ENCODE assay signal across 8 mouse cellular contexts in genomic region chr5:98030902-98031641, GRCm38 (mm10). TPM values are rescaled to one million over a fixed set of nuclear protein-coding genes. Genes with fewer than 3 reads are reported as not detected.
A peak's percentile ranks its signal among the peaks of the same experiment; 100 is the strongest.
DNase-seq lines count a peak whose midpoint lies in the region; ATAC-seq and TF ChIP-seq lines count a peak whose summit lies in the region.

TSS of gene Antxr2 (minus strand) at chr5:98031043.

- no peak for TF ChIP-seq EP300 in liver, postnatal 0 days (IDR thresholded peaks at IDR 0.05; ENCODE audit: low read depth)

- TF ChIP-seq CTCF in liver, postnatal 0 days (IDR thresholded peaks at IDR 0.05; ENCODE audit: low read depth), result no peak

- H3K4me3 ChIP-seq in forebrain, embryonic 12.5 days (replicated peaks), result peak within 1 kb of the TSS; percentile 79
- peak within 1 kb of the TSS; percentile 78 to 87 for H3K4me3 ChIP-seq in heart, embryonic 14.5 days (ENCODE audit: control insufficient read depth in 1 of 2, insufficient read depth in 1 of 2, low read depth in 1 of 2, low read length in 2 of 2)
- peak within 1 kb of the TSS; percentile 90 for H3K4me3 ChIP-seq in kidney, embryonic 16.5 days (ENCODE audit: low read length)
- peak within 1 kb of the TSS; percentile 75 for H3K4me3 ChIP-seq in liver, postnatal 0 days (ENCODE audit: low read depth, low read length)
- peak within 1 kb of the TSS; percentile 68 for H3K4me3 ChIP-seq in neural tube, embryonic 11.5 days (ENCODE audit: low read depth, low read length)

- H3K27ac ChIP-seq in forebrain, embryonic 12.5 days, result peak within 1 kb of the TSS; percentile 75
- H3K27ac ChIP-seq in heart, embryonic 14.5 days (replicated peaks in 1 of 2; ENCODE audit: control insufficient read depth in 1 of 2, insufficient read depth in 1 of 2, low read depth in 2 of 2, low read length in 2 of 2), result peak within 1 kb of the TSS; percentile 89 to 97
- H3K27ac ChIP-seq in kidney, embryonic 16.5 days (ENCODE audit: low read length), result peak within 1 kb of the TSS; percentile 90
- peak within 1 kb of the TSS; percentile 82 for H3K27ac ChIP-seq in liver, postnatal 0 days (ENCODE audit: low read depth)
- H3K27ac ChIP-seq in neural tube, embryonic 11.5 days (ENCODE audit: low read depth, low read length), result peak within 1 kb of the TSS; percentile 74

- H3K9me3 ChIP-seq in forebrain, embryonic 12.5 days, result no peaks in the 10 kb centered on the region
- no peaks in the 10 kb centered on the region for H3K9me3 ChIP-seq in heart, embryonic 14.5 days (ENCODE audit: control insufficient read depth, low read length)
- no peaks in the 10 kb centered on the region for H3K9me3 ChIP-seq in kidney, embryonic 16.5 days (ENCODE audit: low read length)
- no peaks in the 10 kb centered on the region for H3K9me3 ChIP-seq in liver, postnatal 0 days (ENCODE audit: low read length)
- H3K9me3 ChIP-seq in neural tube, embryonic 11.5 days (ENCODE audit: control insufficient read depth, low read length), result no peaks in the 10 kb centered on the region

- DNase-seq in CD4-positive, CD25-positive, alpha-beta regulatory T cell, adult 2 months (ENCODE audit: low read depth, low spot score), result peak; percentile 68
- peak; percentile 77 for DNase-seq in adrenal gland, postnatal 25 days
- DNase-seq in liver, postnatal 0 days, result no peak
- DNase-seq in neural tube, embryonic 11.5 days (ENCODE audit: low spot score), result peak; percentile 59
- peak; percentile 66 for DNase-seq in thymus, postnatal 14 days

- 0 out of 2 replicates have a peak, but pooled peaks cover under 1% of the 10 kb centered on the region for H3K36me3 ChIP-seq in forebrain, embryonic 12.5 days (replicated peaks)
- H3K36me3 ChIP-seq in heart, embryonic 14.5 days (ENCODE audit: control insufficient read depth, insufficient read depth, low read length), result peaks cover 12% of the 10 kb centered on the region
- H3K36me3 ChIP-seq in kidney, embryonic 16.5 days (ENCODE audit: insufficient read depth, low read length), result peaks cover 5% of the 10 kb centered on the region; the same call in 1 of the 2 replicates
- no peaks in the 10 kb centered on the region for H3K36me3 ChIP-seq in liver, postnatal 0 days (replicated peaks; ENCODE audit: insufficient read depth, low read length)
- H3K36me3 ChIP-seq in neural tube, embryonic 11.5 days (ENCODE audit: control insufficient read depth, insufficient read depth, low read length), result no peaks in the 10 kb centered on the region

- WGBS in forebrain, embryonic 12.5 days, result 3% methylated on average over 58 of the region's 58 CpGs
- WGBS in heart, embryonic 14.5 days, result 2% methylated on average over 48 of the region's 58 CpGs
- WGBS in kidney, embryonic 16.5 days, result 2% methylated on average over 58 of the region's 58 CpGs
- 4% methylated on average over 53 of the region's 58 CpGs for WGBS in liver, postnatal 0 days (ENCODE audit: insufficient replicate concordance)
- WGBS in neural tube, embryonic 11.5 days, result 2% methylated on average over 57 of the region's 58 CpGs

- peak within 1 kb of the TSS; percentile 82 for H3K9ac ChIP-seq in forebrain, embryonic 12.5 days
- peak within 1 kb of the TSS; percentile 86 for H3K9ac ChIP-seq in heart, embryonic 14.5 days (ENCODE audit: low read length)
- H3K9ac ChIP-seq in kidney, embryonic 16.5 days (replicated peaks; ENCODE audit: low read length), result peak within 1 kb of the TSS; percentile 88
- peak within 1 kb of the TSS; percentile 81 for H3K9ac ChIP-seq in liver, postnatal 0 days (replicated peaks)
- peak within 1 kb of the TSS; percentile 82 for H3K9ac ChIP-seq in neural tube, embryonic 11.5 days (ENCODE audit: low read length)

- peaks cover 21% of the 10 kb centered on the region; the same call in 1 of the 2 replicates for H3K4me1 ChIP-seq in forebrain, embryonic 12.5 days
- H3K4me1 ChIP-seq in heart, embryonic 14.5 days (ENCODE audit: control insufficient read depth in 2 of 2, insufficient read depth in 2 of 2, low read length in 2 of 2), result peaks cover 3 to 10% of the 10 kb centered on the region in 2 experiments
- H3K4me1 ChIP-seq in kidney, embryonic 16.5 days (ENCODE audit: insufficient read depth, low read length), result peaks cover 28% of the 10 kb centered on the region
- peaks cover 2% of the 10 kb centered on the region; the same call in 1 of the 2 replicates for H3K4me1 ChIP-seq in liver, postnatal 0 days (ENCODE audit: insufficient read depth)
- H3K4me1 ChIP-seq in neural tube, embryonic 11.5 days (ENCODE audit: control insufficient read depth, insufficient read depth, low read length), result peaks cover 7% of the 10 kb centered on the region; the same call in 1 of the 2 replicates

- peak within 1 kb of the TSS; percentile 81 for H3K4me2 ChIP-seq in forebrain, embryonic 12.5 days
- H3K4me2 ChIP-seq in heart, embryonic 14.5 days (ENCODE audit: low read length), result peak within 1 kb of the TSS; percentile 71
- peak within 1 kb of the TSS; percentile 57 for H3K4me2 ChIP-seq in kidney, embryonic 16.5 days (replicated peaks; ENCODE audit: low read depth, low read length)
- H3K4me2 ChIP-seq in liver, postnatal 0 days (ENCODE audit: low read depth, low read length), result peak within 1 kb of the TSS; percentile 83
- H3K4me2 ChIP-seq in neural tube, embryonic 11.5 days (ENCODE audit: low read depth), result peak within 1 kb of the TSS; percentile 66

- peak; percentile 73 for ATAC-seq in forebrain, embryonic 12.5 days (ENCODE audit: low FRiP score)
- ATAC-seq in heart, embryonic 14.5 days (ENCODE audit: insufficient number of reproducible peaks, insufficient read depth, low FRiP score, low read depth), result peak; percentile 62
- ATAC-seq in kidney, embryonic 16.5 days (ENCODE audit: low FRiP score, low TSS enrichment), result peak; percentile 78
- ATAC-seq in liver, postnatal 0 days, result peak; percentile 51
- peak; percentile 70 for ATAC-seq in neural tube, embryonic 11.5 days (ENCODE audit: insufficient read depth, low FRiP score, low TSS enrichment)

- H3K27me3 ChIP-seq in forebrain, embryonic 12.5 days, result no peaks in the 10 kb centered on the region
- H3K27me3 ChIP-seq in heart, embryonic 14.5 days (ENCODE audit: control insufficient read depth, insufficient read depth, low read length), result no peaks in the 10 kb centered on the region
- no peaks in the 10 kb centered on the region for H3K27me3 ChIP-seq in kidney, embryonic 16.5 days (ENCODE audit: insufficient read depth, low read length)
- H3K27me3 ChIP-seq in liver, postnatal 0 days (ENCODE audit: insufficient read depth, low read length), result no peaks in the 10 kb centered on the region
- H3K27me3 ChIP-seq in neural tube, embryonic 11.5 days (ENCODE audit: control insufficient read depth, insufficient read depth, low read length), result no peaks in the 10 kb centered on the region

RNA-seq across cellular contexts. Expression of gene Antxr2, which starts in this region (rescaled TPM):
- total RNA-seq in adrenal gland, postnatal 25 days (2021), result 36.8 and 49.5 TPM in 2 replicates
- polyA plus RNA-seq in forebrain, embryonic 12.5 days (2016; fragmentation: Nextera tagmentation; extraction: Ambion mirVana), result 9.2 and 9.5 TPM in 2 replicates
- polyA plus RNA-seq in heart, embryonic 14.5 days (2014; fragmentation: Nextera tagmentation; extraction: Ambion mirVana), result 68.2 and 76.9 TPM in 2 replicates
- polyA plus RNA-seq in kidney, embryonic 16.5 days (2015; fragmentation: Nextera tagmentation; extraction: Ambion mirVana), result 16.8 and 21.9 TPM in 2 replicates
- polyA plus RNA-seq in liver, postnatal 0 days (2015; fragmentation: Nextera tagmentation; extraction: Ambion mirVana), result 4.6 and 5.8 TPM in 2 replicates
- polyA plus RNA-seq in neural tube, embryonic 11.5 days (2014; fragmentation: Nextera tagmentation; extraction: Ambion mirVana), result 14.5 and 18.9 TPM in 2 replicates
